Mouse (Mus musculus): ENCODE measurements at regions not wholly inside any gene's neighbourhood (a gene's known extent, or its start where the extent isn't known, plus 50 kb on each side); places are given as distances from the start of the nearest gene placed in this dataset.

DNA sequence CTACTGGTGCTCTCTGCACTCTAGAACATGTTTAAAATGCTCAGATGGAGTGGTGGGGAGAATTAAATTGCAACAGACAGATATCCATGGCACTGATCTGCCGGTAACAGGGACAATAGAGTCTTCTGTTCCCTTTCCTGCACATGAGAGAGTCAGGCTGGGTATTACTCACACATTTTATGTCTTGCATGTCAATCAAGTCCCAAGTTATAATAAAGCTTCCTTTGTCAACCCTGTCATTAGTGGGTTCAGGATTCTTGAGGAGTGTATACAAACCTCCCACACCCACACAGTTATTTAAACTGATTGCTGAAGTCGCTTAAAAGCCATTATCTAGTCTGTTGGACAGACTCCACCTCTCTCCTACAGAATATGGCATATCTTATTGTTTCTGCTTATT is 220.7 kb upstream of the Zfp703 start:
- Histone ChIP-seq H3K36me3 (ENCODE audit: control insufficient read depth, insufficient read depth, low read length) (no peaks in the 10 kb centered on the region), H3K9me3 (ENCODE audit: control insufficient read depth, low read length) (0 out of 2 replicates have a peak, but pooled peaks cover 5% of the 10 kb centered on the region), H3K4me3 (replicated peaks; ENCODE audit: low read length) (no peak overlapping the region), H3K27me3 (ENCODE audit: control insufficient read depth, insufficient read depth, low read length) (no peaks in the 10 kb centered on the region), H3K27ac (replicated peaks; ENCODE audit: low read depth, low read length) (no peak overlapping the region), H3K9ac (ENCODE audit: low read depth, low read length, severe bottlenecking) (no peak overlapping the region), H3K4me1 (ENCODE audit: control insufficient read depth, insufficient read depth, low read length) (no peaks in the 10 kb centered on the region), H3K4me2 (replicated peaks; ENCODE audit: low read depth, low read length, severe bottlenecking) (no peak overlapping the region)
- no peak for TF ChIP-seq POLR2A (IDR thresholded peaks at IDR 0.05; ENCODE audit: borderline replicate concordance, extremely low read depth, insufficient read depth, insufficient read length)
- 78% methylated on average over 2 of the region's 2 CpGs for WGBS
- no peak for DNase-seq (ENCODE audit: low spot score)
- no peak for ATAC-seq (ENCODE audit: low FRiP score, low read depth)

DNA sequence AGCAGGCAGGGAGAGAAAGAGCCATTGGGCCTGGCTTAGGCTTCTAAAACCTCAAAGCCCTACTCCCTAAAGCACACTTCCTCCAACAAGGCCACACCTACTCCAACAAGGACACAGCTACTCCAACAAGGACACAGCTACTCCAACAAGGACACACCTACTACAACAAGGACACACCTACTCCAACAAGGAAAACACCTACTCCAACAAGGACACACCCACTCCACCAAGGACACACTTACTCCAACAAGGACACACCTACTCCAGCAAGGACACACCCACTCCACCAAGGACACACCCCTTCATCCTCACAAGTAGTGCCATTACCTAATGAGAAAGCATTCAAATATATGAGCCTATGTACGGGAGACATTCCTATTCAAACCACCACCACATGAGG is 216.4 kb upstream of the Zfp703 start:
- DNase-seq (ENCODE audit: low spot score) (no peak), ATAC-seq (ENCODE audit: low FRiP score, low read depth) (no peak)
- WGBS = 100% methylated on average over 1 of the region's 1 CpGs
- H3K9ac ChIP-seq (ENCODE audit: low read depth, low read length, severe bottlenecking) = no peak overlapping the region
- TF ChIP-seq POLR2A (IDR thresholded peaks at IDR 0.05; ENCODE audit: borderline replicate concordance, extremely low read depth, insufficient read depth, insufficient read length) = no peak
- no peaks in the 10 kb centered on the region for H3K27me3 ChIP-seq (ENCODE audit: control insufficient read depth, insufficient read depth, low read length)
- H3K4me2 ChIP-seq (replicated peaks; ENCODE audit: low read depth, low read length, severe bottlenecking) = no peak overlapping the region
- no peak overlapping the region for H3K27ac ChIP-seq (replicated peaks; ENCODE audit: low read depth, low read length)
- peaks cover 5% of the 10 kb centered on the region; the same call in 1 of the 2 replicates for H3K4me1 ChIP-seq (ENCODE audit: control insufficient read depth, insufficient read depth, low read length)
- H3K36me3 ChIP-seq (ENCODE audit: control insufficient read depth, insufficient read depth, low read length) = no peaks in the 10 kb centered on the region
- 0 out of 2 replicates have a peak, but pooled peaks cover 5% of the 10 kb centered on the region for H3K9me3 ChIP-seq (ENCODE audit: control insufficient read depth, low read length)
- H3K4me3 ChIP-seq (replicated peaks; ENCODE audit: low read length) = no peak overlapping the region

DNA sequence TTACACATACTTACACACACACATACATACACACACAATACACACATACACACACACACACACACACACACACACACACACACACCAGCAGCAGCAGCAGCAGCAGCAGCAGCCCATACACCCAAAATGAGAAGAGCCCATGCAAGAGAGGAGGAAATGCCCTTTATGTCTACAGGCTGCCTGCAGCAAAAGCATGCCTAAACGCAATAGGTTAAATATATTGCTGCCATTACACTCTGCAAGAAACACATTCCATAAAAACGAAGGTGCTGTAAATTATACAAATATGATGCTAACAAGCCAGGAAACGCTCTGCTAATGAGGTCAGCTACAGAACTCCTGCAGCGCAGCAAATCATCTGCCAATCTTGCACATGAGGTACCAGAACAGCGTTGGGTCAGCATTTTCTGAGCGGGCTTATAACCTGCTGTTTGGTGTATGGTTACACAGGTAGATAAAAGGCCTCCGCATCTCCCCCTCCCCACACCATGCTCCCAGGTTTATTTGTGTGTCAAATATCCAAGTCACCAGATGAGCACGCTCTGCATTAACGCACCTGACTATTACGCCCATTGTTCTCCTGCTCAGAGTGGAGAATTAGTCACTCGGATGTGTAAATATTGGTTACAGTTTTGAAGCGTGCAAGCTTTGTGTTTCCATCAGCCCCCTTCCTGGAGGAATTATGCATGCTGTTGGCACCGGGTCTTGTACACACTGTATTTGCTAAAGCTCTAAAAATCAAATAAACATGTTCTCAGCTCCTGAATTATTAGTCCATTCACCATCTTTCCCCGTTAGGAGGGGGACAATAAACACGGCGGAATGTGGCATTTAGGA is 214.0 kb upstream of the Zfp703 start:
- 21% methylated on average over 16 of the region's 16 CpGs for WGBS
- ATAC-seq (ENCODE audit: low FRiP score, low read depth) = no peak

DNA sequence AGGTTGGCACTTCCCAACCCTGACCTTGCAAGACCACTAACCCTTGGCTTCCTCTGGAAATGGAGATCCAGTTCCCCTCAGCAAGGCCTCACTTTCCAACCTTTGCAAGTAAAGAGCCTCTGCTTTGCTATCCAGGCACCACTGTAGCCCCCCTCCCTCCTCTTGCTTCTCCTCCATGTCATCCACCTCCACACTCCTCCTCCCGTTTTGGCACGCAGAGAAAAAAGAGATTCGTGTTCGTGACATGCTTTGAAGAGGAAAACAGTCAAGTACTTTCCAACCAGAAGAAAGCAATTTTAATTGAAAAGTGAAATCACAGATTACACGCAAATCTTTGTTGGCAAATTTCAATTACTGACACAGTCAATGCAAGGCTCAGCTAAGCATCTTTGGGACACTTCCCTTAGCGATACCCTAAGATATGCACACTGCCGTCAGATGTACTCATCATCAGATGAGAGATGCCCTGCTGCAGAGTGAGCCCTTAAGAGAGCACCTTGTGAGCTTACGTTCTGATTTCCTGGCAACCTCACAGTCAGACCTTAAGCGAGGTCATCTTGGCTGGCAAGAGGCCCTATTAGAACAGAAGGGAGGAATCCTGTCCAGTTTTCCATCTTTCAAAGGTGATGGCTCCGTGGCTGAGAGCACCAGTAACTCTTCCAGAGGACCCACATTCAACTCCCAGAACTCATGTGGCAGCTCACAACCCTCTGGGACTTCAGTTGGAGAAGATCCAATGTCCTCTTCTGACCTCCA is 208.5 kb upstream of the Zfp703 start:
- Histone ChIP-seq H3K9ac (ENCODE audit: low read depth, low read length, severe bottlenecking) (no peak overlapping the region), H3K36me3 (ENCODE audit: control insufficient read depth, insufficient read depth, low read length) (no peaks in the 10 kb centered on the region), H3K4me2 (replicated peaks; ENCODE audit: low read depth, low read length, severe bottlenecking) (no peak overlapping the region), H3K4me3 (replicated peaks; ENCODE audit: low read length) (no peak overlapping the region), H3K9me3 (ENCODE audit: control insufficient read depth, low read length) (no peaks in the 10 kb centered on the region), H3K4me1 (ENCODE audit: control insufficient read depth, insufficient read depth, low read length) (peaks cover 23% of the 10 kb centered on the region), H3K27me3 (ENCODE audit: control insufficient read depth, insufficient read depth, low read length) (no peaks in the 10 kb centered on the region), H3K27ac (replicated peaks; ENCODE audit: low read depth, low read length) (no peak overlapping the region)
- TF ChIP-seq POLR2A (IDR thresholded peaks at IDR 0.05; ENCODE audit: borderline replicate concordance, extremely low read depth, insufficient read depth, insufficient read length) = no peak
- ATAC-seq (ENCODE audit: low FRiP score, low read depth) = no peak
- no peak for DNase-seq (ENCODE audit: low spot score)
- 84% methylated on average over 10 of the region's 10 CpGs for WGBS

More for the DNA sequence above, 214.0 kb upstream of the Zfp703 start:
- 0 out of 2 replicates have a peak, but pooled peaks cover 5% of the 10 kb centered on the region for H3K9me3 ChIP-seq (ENCODE audit: control insufficient read depth, low read length)
- no peak overlapping the region for H3K9ac ChIP-seq (ENCODE audit: low read depth, low read length, severe bottlenecking)
- H3K36me3 ChIP-seq (ENCODE audit: control insufficient read depth, insufficient read depth, low read length) = no peaks in the 10 kb centered on the region
- TF ChIP-seq POLR2A (IDR thresholded peaks at IDR 0.05; ENCODE audit: borderline replicate concordance, extremely low read depth, insufficient read depth, insufficient read length) = no peak
- H3K4me2 ChIP-seq (replicated peaks; ENCODE audit: low read depth, low read length, severe bottlenecking) = no peak overlapping the region
- no peak overlapping the region for H3K4me3 ChIP-seq (replicated peaks; ENCODE audit: low read length)
- no peaks in the 10 kb centered on the region for H3K27me3 ChIP-seq (ENCODE audit: control insufficient read depth, insufficient read depth, low read length)
- DNase-seq (ENCODE audit: low spot score) = no peak
- H3K27ac ChIP-seq (replicated peaks; ENCODE audit: low read depth, low read length) = no peak overlapping the region
- peaks cover 13% of the 10 kb centered on the region for H3K4me1 ChIP-seq (ENCODE audit: control insufficient read depth, insufficient read depth, low read length)

DNA sequence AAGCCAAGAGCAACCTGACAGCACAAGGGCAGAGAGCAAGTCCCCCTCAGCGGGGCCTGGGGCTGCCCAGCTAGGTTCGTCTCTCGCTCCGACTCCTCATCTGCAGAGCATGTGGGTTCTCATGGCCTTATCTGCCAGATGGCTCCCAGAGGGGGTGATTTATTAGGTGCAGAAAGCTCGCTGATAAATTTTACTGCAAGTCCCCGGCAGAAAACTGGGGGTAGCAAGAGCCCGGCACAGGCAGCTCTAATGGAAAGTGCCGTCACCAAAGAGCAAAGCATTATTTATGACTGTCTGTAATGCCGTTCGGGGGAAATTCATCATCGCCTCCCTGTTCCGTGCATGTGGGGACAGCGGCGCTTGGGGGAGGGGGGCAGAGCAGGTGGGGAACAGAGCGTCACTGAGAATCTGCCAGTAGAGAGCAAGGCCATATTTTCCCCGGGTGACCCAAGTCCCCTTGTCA is 206.7 kb upstream of the Zfp703 start:
- peaks cover 19% of the 10 kb centered on the region for H3K4me1 ChIP-seq (ENCODE audit: control insufficient read depth, insufficient read depth, low read length)
- peak overlapping the region; percentile 30 for H3K4me2 ChIP-seq (replicated peaks; ENCODE audit: low read depth, low read length, severe bottlenecking)
- H3K27me3 ChIP-seq (ENCODE audit: control insufficient read depth, insufficient read depth, low read length) = no peaks in the 10 kb centered on the region
- H3K9me3 ChIP-seq (ENCODE audit: control insufficient read depth, low read length) = no peaks in the 10 kb centered on the region
- no peak overlapping the region for H3K4me3 ChIP-seq (replicated peaks; ENCODE audit: low read length)
- TF ChIP-seq POLR2A (IDR thresholded peaks at IDR 0.05; ENCODE audit: borderline replicate concordance, extremely low read depth, insufficient read depth, insufficient read length) = no peak
- 2% methylated on average over 16 of the region's 16 CpGs for WGBS
- H3K27ac ChIP-seq (replicated peaks; ENCODE audit: low read depth, low read length) = no peak overlapping the region
- DNase-seq (ENCODE audit: low spot score) = peak; percentile 71
- no peak overlapping the region for H3K9ac ChIP-seq (ENCODE audit: low read depth, low read length, severe bottlenecking)
- ATAC-seq (ENCODE audit: low FRiP score, low read depth) = peak; percentile 41
- no peaks in the 10 kb centered on the region for H3K36me3 ChIP-seq (ENCODE audit: control insufficient read depth, insufficient read depth, low read length)
